Mouse (Mus musculus) thymus, adult 2 months (tissue): Measurements from ENCODE around the gene Psmd1.

Experiments
- CTCF ChIP-seq: fragments of 200-500 bp; IDR thresholded peaks from 2 replicates; pipeline ENCODE4 v1.5.1; 2012; ENCODE audit warnings: mild to moderate bottlenecking, control low read depth, low read length, moderate library complexity, borderline replicate concordance; ENCODE audit not compliant: control insufficient read depth, poor library complexity, insufficient read depth; ENCODE audit errors: extremely low read depth
- POLR2A ChIP-seq: fragments of 200-500 bp; IDR thresholded peaks from 2 replicates; pipeline ENCODE4 v1.6.1; 2012; ENCODE audit warnings: mild to moderate bottlenecking, low read length, control low read depth, moderate library complexity; ENCODE audit not compliant: control insufficient read depth, poor library complexity, insufficient read depth; ENCODE audit errors: extremely low read depth

DNA sequence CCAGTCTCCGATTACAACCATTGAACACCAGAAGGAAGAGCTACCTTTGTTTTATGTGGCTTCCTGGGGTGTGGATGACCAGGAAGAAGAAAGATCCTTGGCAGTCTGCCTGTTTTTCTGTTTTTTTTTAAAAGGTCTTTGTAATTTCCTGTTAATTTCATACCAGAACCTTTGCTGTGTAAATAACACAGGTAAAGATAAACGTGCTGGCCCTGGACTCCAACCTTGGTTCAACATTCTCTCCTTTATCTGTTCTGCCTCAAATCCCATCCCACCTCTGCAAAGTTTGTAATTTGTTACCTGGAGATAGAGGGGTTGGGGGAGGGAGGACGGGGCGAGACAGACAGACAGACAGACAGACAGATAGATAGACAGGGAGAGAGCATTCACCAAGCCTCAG is 24.1 kb upstream of the Psmd1 start:
- no peak for TF ChIP-seq POLR2A
- TF ChIP-seq CTCF: no peak
